Mouse (Mus musculus): ENCODE measurements around the gene Man1a. TPM values are rescaled to one million over a fixed set of nuclear protein-coding genes. Genes with fewer than 3 reads are reported as not detected.

Man1a gene
- total RNA-seq, 2 experiments from 2014 or later: 21.8 to 204 TPM

DNA sequence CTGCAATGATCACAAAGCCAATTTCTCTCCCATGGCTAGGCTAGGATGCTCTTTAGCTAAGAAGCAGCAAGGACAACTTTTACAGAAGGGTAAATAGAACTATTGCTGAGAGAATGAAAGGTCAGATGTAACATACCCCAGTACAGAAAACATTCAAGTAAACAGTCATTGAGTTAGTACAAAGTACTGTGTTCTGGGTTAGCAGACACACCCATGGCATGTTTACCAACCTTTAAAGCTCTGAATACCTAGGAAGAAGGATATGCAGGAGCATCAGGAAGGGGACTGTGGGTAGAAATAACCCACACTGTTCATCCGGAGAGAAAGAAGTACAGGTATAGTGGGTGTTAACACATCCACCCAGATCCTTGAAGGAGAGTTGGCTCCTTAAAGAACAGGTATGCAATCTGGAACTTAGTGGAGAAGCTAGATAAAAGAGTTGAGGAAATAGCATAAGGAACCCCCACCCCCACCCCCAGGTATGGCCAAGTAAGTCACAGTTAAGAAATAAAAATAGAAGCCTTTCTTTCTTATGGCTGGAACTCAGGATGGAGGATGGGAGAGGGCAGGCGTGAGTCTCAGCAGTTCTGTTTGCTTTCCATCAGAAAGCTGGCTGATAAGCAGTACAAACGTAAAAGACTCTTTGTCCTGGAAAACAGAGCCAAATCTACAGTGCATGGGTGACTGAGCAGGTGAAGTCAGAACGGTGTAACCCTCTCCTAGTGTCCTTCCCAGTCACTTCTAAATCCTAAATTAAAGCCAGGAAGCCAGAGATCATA lies 146.5 kb downstream of the Man1a start:
- DNase-seq (ENCODE audit: low spot score in 2 of 2): no peak

DNA sequence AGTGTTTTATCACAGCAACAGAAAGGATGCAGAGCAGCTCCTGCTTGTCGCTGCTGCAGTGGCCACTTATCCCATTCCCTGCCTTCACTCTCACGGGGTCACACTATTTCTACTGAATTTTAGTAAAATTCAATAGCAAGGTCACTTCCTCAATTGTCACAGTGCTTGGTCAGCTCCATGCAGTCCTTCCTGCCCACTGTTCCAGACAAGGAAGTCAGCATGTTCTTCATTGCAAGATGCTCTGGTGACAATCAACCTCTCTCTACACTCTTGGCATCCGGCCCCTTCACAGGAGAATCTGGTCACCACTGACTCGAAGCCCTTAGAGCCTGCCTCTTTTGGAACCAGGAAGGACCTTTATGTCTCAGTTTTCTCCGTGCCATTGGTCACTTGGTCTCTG lies 148.5 kb downstream of the Man1a start:
- no peak for DNase-seq (ENCODE audit: low spot score in 2 of 2)

GRCm38 (mm10) chr10:53925456-53925855 lies 151.0 kb downstream of the Man1a start:
- DNase-seq (ENCODE audit: low spot score in 2 of 2): no peak

DNA sequence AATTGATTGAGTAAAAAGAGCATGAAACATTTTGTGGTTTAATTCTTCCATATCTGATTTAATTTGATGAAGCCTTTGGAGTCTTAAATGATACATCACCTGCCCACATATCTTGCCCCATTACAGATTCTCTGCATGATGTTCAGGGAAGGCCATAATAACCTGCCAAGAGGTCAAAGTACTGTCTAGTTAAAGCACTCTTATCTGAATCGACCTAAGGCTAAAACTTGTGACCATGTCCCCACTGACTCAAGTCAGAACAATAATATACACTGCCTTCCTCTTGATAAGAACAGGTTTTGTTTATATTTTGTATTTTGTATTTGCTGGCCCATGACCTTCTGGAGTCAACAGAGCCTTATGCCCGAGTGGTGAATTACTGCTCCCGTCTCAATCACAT lies 154.2 kb downstream of the Man1a start:
- DNase-seq (ENCODE audit: low spot score in 2 of 2): no peak

DNA sequence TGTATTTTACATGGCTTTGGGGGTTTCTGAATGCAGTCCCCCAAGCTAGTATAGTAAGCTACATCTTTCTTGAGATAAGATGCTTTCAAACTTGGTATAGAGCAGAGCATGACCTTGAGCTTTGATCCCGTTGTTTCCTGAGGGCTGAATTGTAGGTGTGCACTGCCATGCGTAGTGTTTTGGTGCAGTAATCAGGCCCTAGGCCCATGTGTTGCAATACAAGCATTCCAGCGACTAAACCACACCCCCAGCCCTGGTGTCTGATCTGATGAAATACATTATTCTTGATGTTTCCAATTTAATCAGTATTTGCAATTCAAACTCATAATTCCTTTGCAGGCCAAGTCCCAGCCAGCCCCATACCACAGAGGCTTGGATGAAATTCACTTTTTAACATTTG lies 158.9 kb downstream of the Man1a start:
- no peak for DNase-seq (ENCODE audit: low spot score in 2 of 2)

DNA sequence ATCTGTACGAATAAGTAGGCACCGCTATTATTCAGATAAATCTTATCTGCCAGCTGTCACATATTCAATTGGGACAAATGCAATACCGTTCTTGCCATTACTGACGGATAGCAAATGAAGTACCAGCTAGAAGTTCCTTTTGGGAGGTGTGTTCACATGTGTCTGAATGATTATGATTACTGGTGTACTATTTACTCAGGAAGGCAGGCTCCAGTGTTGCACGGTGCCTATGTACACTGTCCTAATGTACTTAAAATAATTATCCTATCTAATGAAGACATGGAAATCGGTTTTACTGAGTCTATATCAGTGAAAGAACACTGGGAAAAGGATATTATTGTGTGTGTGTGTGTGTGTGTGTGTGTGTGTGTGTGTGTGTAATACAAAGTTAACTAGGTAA lies 160.7 kb downstream of the Man1a start:
- DNase-seq (ENCODE audit: low spot score in 2 of 2): no peak

GRCm38 (mm10) chr10:53914974-53915609 lies 161.3 kb downstream of the Man1a start:
- DNase-seq (ENCODE audit: low spot score in 2 of 2): no peak

GRCm38 (mm10) chr10:53913546-53914312 lies 162.7 kb downstream of the Man1a start:
- DNase-seq (ENCODE audit: low spot score in 2 of 2): no peak

DNA sequence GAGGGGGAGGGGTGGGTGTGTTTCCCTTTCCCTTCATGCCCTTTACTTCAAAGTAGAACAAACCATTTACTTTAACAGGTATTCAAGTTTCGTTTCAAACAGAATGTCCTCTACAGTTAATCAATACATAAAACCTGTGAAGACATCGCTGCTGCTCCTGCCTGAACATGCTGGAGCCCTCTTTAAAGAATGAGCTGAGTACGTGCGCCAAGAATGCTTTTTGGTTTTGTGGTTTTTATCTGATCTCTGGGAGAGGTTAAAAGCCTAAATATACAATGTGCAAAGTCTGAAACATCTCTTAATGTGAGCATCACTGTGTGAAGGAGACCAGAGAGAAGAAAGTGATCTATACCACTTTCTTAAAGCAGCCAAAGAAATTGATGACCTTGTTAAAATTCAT lies 186.9 kb downstream of the Man1a start:
- no peak for DNase-seq (ENCODE audit: low spot score in 2 of 2)

- no peak for DNase-seq (ENCODE audit: low spot score in 2 of 2)
Observed at GRCm38 (mm10) chr10:53888382-53889110, 187.9 kb downstream of the Man1a start.

- DNase-seq (ENCODE audit: low spot score in 2 of 2): no peak
Observed at GRCm38 (mm10) chr10:53886475-53886874, 189.9 kb downstream of the Man1a start.

- DNase-seq (ENCODE audit: low spot score in 2 of 2): no peak
Observed at GRCm38 (mm10) chr10:53881310-53881709, 195.1 kb downstream of the Man1a start.

DNA sequence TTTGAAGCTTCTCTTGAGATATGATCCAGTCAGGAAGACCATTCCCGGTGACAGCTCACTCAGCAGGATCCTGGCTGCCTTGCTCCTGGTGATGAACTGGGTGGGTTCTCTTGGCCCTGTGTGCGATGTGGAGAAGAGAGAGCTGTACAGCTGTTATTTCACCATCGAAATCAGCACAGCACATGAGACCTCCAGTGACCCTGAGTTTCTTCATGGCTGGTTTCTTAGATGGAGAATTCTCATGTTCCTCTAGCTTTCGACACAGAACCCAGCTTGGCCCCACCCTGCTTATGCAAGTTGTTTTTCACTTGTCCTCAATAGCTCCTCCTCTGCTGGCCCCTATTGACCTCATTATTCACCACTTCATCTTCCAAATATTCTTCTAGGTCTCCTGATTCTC lies 200.5 kb downstream of the Man1a start:
- DNase-seq (ENCODE audit: low spot score in 2 of 2): no peak

DNA sequence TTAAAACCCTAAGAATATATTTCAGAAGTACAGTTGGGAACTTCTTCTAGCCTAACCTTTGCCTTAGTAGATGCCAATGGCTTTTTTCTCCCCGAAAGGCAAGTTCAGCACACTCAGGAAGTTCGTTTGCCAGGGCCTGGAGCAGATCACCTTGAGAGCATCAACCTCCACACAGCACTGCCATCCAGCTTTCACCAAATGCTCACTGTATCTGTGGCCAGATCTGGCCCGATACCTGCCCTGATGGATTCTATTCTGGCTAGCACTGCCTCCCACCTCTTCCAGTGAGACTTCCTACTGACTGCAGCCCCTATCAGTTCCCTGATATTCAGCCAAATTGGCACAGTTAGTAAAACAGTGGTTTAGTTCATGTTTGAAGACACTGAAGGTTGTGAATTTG lies 202.2 kb downstream of the Man1a start:
- no peak for DNase-seq (ENCODE audit: low spot score in 2 of 2)

DNA sequence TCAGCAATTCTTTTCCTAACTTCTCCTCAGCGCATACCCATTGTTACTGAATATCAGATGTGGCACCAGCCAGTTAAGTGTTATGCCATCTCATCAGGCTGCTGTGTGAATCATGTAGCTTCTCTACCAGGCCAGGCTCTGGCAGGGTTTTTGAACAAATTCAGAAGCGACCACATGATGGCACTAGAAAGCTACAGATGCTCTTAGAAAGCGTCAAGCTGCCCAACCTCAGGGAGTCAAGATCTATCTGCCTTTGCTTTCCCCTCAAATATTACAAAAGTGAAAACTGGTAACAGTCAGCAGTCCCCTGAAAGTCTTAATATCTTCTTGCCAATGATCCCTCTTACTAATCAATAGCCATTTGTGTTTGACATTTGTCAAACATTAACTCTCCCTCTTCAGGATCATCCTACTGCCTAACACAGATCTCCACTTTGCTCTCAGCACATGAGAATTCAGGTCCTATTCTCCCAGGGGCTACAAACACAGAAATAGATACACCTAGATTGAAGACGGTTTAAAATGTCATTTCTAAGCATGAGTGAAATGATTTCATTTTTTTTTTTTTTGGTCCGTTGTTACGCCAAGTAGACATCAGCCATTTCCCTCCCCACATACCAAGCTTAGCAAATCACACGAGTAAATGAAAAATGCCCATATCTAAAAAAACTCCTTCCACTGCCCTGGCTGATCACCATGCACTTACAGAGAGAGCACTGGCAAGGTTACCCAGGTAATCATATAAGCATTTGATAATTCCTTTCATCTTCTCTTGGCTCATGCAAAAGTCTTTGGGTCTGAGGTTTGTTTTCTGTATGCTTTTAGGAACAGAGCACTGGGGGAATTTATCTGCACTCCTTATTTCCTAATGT lies 212.7 kb downstream of the Man1a start:
- DNase-seq (ENCODE audit: low spot score in 2 of 2): peak; percentile 21 to 30

DNA sequence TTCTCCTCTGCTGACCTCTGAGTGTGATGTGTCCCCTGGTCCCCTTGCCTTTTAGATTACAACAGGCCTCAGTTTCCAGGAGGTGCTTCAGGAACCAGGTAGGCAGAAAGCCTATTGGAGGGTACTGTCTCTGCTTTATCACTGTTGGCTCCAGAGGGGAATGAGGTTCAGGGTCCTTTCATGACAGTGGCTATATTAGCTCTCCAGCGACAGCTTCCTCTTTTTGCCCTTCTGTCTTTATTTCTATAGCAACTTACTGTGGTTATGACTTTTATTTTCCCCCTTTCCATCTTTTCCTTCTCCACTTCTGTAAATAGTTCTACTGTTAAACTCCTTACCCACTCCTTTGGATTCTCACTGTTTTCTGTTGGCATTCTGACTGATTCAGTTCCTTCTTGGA lies 216.5 kb downstream of the Man1a start:
- DNase-seq (ENCODE audit: low spot score in 2 of 2): no peak

GRCm38 (mm10) chr10:53859224-53859623 lies 217.2 kb downstream of the Man1a start:
- DNase-seq (ENCODE audit: low spot score in 2 of 2): no peak
